Mouse (Mus musculus) R1 (cell line): ENCODE measurements around the gene Aldh3a2.
"Not testable (repeated sequence)": the region's sequence is repeated elsewhere in the genome, so short reads cannot be mapped to it uniquely, and the experiment has no call there.

Source experiments
- DNase-seq: peaks from one replicate; pipeline ENCODE4 v3.0.0-alpha.2; 2018; ENCODE audit warnings: low read depth, low spot score

Aldh3a2 gene

GRCm38 (mm10) chr11:61215936-61216335, 51.3 kb downstream of the Aldh3a2 start:
- peak; percentile 45 for DNase-seq

GRCm38 (mm10) chr11:61212102-61212501, 55.2 kb downstream of the Aldh3a2 start:
- DNase-seq, result peak; percentile 69

- no peak for DNase-seq
These were observed 58.9 kb downstream of the Aldh3a2 start for GRCm38 (mm10) chr11:61208316-61208715.

- no peak for DNase-seq
These were observed 59.6 kb downstream of the Aldh3a2 start, which contains the start of gene Aldh3a1 for GRCm38 (mm10) chr11:61207487-61208246. Aldh3a1 (plus strand) TSS chr11:61207537.

- DNase-seq, result no peak
These were observed 61.1 kb downstream of the Aldh3a2 start for GRCm38 (mm10) chr11:61206136-61206535.

GRCm38 (mm10) chr11:61205167-61205950, 61.9 kb downstream of the Aldh3a2 start:
- no peak for DNase-seq

GRCm38 (mm10) chr11:61202810-61203209, 64.5 kb downstream of the Aldh3a2 start:
- DNase-seq, result no peak

GRCm38 (mm10) chr11:61202186-61202585, 65.1 kb downstream of the Aldh3a2 start:
- no peak for DNase-seq

GRCm38 (mm10) chr11:61199620-61200362, 67.5 kb downstream of the Aldh3a2 start:
- DNase-seq, result no peak

GRCm38 (mm10) chr11:61197935-61198334, 69.3 kb downstream of the Aldh3a2 start:
- no peak for DNase-seq

- DNase-seq, result no peak
These were observed 70.5 kb downstream of the Aldh3a2 start for GRCm38 (mm10) chr11:61196616-61197353.

GRCm38 (mm10) chr11:61193392-61193791, 73.9 kb downstream of the Aldh3a2 start:
- peak; percentile 81 for DNase-seq

GRCm38 (mm10) chr11:61192779-61193178, 74.5 kb downstream of the Aldh3a2 start:
- DNase-seq, result no peak

- not testable (repeated sequence) for DNase-seq
These were observed 75.1 kb downstream of the Aldh3a2 start for GRCm38 (mm10) chr11:61192123-61192522.

GRCm38 (mm10) chr11:61190776-61191175, 76.5 kb downstream of the Aldh3a2 start:
- peak; percentile 28 for DNase-seq

- DNase-seq, result no peak
These were observed 83.4 kb downstream of the Aldh3a2 start for GRCm38 (mm10) chr11:61183820-61184219.

GRCm38 (mm10) chr11:61181624-61182023, 85.6 kb downstream of the Aldh3a2 start:
- DNase-seq, result peak; percentile 71

- DNase-seq, result no peak
These were observed 86.9 kb downstream of the Aldh3a2 start for GRCm38 (mm10) chr11:61180361-61180760.

GRCm38 (mm10) chr11:61176321-61176720, 90.9 kb downstream of the Aldh3a2 start:
- no peak for DNase-seq

- no peak for DNase-seq
These were observed 91.5 kb downstream of the Aldh3a2 start for GRCm38 (mm10) chr11:61175778-61176177.
